Mouse (Mus musculus): Measurements from ENCODE around the gene Cib4. TPM values are rescaled to one million over a fixed set of nuclear protein-coding genes. Genes with fewer than 3 reads are reported as not detected.

Gene Cib4
- polyA plus RNA-seq, 2 experiments = 0.20 TPM; not detected in 1

DNA sequence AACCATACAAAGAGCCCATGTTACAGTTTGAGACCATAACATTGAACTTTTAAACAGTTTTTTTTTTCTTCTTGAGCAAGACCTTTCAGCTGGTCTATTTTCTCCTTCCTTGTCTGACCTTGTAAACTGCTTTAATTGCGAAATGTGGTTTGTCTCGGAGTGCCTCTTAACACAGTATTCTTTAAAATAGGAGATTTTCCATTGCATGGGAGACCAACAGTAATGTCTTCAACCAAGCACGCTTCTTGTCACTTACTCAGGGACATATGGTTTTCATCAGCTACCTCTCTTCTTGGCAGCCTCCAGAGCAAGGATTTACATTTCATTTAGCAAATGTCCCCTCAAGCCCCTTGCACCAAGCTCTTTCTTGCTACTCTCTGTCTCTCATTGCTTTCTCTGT is 10.6 kb upstream of the Cib4 start:
- peak; percentile 74 for DNase-seq (ENCODE audit: low spot score)
- no peaks in the 10 kb centered on the region for H3K27me3 ChIP-seq (ENCODE audit: control insufficient read depth, insufficient read depth, low read length)
- WGBS = 24% methylated on average over 3 of the region's 3 CpGs
- H3K4me2 ChIP-seq (replicated peaks; ENCODE audit: low read depth, low read length, severe bottlenecking) = no peak overlapping the region
- 0 out of 2 replicates have a peak, but pooled peaks cover under 1% of the 10 kb centered on the region for H3K9me3 ChIP-seq (ENCODE audit: control insufficient read depth, low read length)
- peak; percentile 57; the same call in 1 of the 2 replicates for ATAC-seq (ENCODE audit: low FRiP score, low read depth)
- H3K4me1 ChIP-seq (ENCODE audit: control insufficient read depth, insufficient read depth, low read length) = peaks cover 13% of the 10 kb centered on the region
- H3K27ac ChIP-seq (replicated peaks; ENCODE audit: low read depth, low read length) = 0 out of 2 replicates have a peak overlapping the region, but pooled peaks have one; percentile 48
- H3K4me3 ChIP-seq (replicated peaks; ENCODE audit: low read length) = no peak overlapping the region
- no peak for TF ChIP-seq POLR2A (IDR thresholded peaks at IDR 0.05; ENCODE audit: borderline replicate concordance, extremely low read depth, insufficient read depth, insufficient read length)
- no peak overlapping the region for H3K9ac ChIP-seq (ENCODE audit: low read depth, low read length, severe bottlenecking)
- H3K36me3 ChIP-seq (ENCODE audit: control insufficient read depth, insufficient read depth, low read length) = no peaks in the 10 kb centered on the region

DNA sequence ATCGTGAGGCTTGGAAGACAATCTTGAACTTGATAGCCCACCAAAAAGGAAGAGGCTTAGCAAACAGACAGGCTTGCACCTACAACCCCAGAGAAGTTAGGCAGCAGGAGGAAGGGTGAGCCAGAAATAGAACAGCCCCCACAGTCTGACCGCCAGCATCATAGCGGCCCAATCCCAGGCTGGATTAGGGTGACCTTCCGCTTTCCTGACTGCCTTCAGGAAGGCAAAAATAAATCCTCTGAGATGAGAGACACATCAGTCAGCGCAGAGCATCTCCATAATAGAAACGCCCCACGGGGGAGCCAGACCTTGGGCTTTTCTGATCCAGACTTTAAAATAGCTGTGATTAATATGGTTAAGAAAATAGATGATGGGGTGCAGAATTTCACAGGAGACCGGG is 9.3 kb upstream of the Cib4 start:
- TF ChIP-seq POLR2A (IDR thresholded peaks at IDR 0.05; ENCODE audit: borderline replicate concordance, extremely low read depth, insufficient read depth, insufficient read length) = no peak
- ATAC-seq (ENCODE audit: low FRiP score, low read depth) = no peak

DNA sequence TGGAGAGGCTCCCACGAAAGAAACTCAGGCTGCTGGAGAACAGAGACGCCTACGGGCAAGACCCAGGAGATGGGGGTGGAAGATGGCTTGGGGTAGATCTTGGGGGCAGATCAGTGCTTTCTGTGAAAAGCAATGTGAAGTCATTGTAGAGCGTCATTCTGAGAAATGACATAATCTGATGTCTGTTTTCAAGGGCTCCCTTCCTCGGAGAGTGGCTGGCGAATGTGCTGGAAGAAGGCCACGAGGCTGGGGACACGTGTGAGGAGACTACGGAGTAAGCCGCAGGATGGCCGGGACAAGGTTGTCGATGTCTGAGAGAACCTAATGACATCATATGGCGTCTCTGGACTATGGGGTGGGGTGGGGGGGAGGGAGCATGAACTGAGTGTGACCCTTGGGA is 8.3 kb upstream of the Cib4 start:
- Histone ChIP-seq H3K27ac (replicated peaks; ENCODE audit: low read depth, low read length) (no peak overlapping the region), H3K9ac (ENCODE audit: low read depth, low read length, severe bottlenecking) (no peak overlapping the region), H3K36me3 (ENCODE audit: control insufficient read depth, insufficient read depth, low read length) (no peaks in the 10 kb centered on the region), H3K9me3 (ENCODE audit: control insufficient read depth, low read length) (no peaks in the 10 kb centered on the region), H3K27me3 (ENCODE audit: control insufficient read depth, insufficient read depth, low read length) (no peaks in the 10 kb centered on the region), H3K4me1 (ENCODE audit: control insufficient read depth, insufficient read depth, low read length) (peaks cover 16% of the 10 kb centered on the region), H3K4me2 (replicated peaks; ENCODE audit: low read depth, low read length, severe bottlenecking) (no peak overlapping the region), H3K4me3 (replicated peaks; ENCODE audit: low read length) (no peak overlapping the region)
- TF ChIP-seq POLR2A (IDR thresholded peaks at IDR 0.05; ENCODE audit: borderline replicate concordance, extremely low read depth, insufficient read depth, insufficient read length) = no peak
- ATAC-seq (ENCODE audit: low FRiP score, low read depth) (no peak), DNase-seq (ENCODE audit: low spot score) (no peak)
- 86% methylated on average over 13 of the region's 13 CpGs for WGBS

More for the DNA sequence above, 9.3 kb upstream of the Cib4 start:
- DNase-seq (ENCODE audit: low spot score) = no peak
- H3K9ac ChIP-seq (ENCODE audit: low read depth, low read length, severe bottlenecking) = no peak overlapping the region
- peaks cover 16% of the 10 kb centered on the region for H3K4me1 ChIP-seq (ENCODE audit: control insufficient read depth, insufficient read depth, low read length)
- H3K4me2 ChIP-seq (replicated peaks; ENCODE audit: low read depth, low read length, severe bottlenecking) = no peak overlapping the region
- WGBS = 79% methylated on average over 8 of the region's 8 CpGs
- no peak overlapping the region for H3K4me3 ChIP-seq (replicated peaks; ENCODE audit: low read length)
- no peaks in the 10 kb centered on the region for H3K36me3 ChIP-seq (ENCODE audit: control insufficient read depth, insufficient read depth, low read length)
- H3K9me3 ChIP-seq (ENCODE audit: control insufficient read depth, low read length) = no peaks in the 10 kb centered on the region
- H3K27ac ChIP-seq (replicated peaks; ENCODE audit: low read depth, low read length) = no peak overlapping the region
- H3K27me3 ChIP-seq (ENCODE audit: control insufficient read depth, insufficient read depth, low read length) = no peaks in the 10 kb centered on the region

DNA sequence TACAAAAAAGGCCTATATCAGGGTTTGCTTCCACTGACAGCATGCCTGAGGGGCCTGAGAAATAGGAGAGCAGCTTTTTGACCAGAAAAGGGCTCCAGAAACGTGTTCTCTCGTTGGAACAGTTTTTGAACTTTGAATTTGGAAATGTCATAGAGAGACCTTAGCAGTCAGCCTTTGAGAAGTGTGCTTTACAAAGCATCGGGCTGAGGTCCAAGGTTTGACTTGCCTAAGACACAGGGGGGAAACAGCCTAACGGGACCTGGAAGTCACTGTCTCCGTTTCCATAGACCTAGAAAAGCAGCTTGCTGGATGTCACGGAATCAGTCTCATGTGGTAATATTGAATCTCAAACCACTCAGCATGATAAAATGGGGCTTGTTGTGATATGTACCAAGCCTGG is 6.4 kb upstream of the Cib4 start:
- TF ChIP-seq POLR2A (IDR thresholded peaks at IDR 0.05; ENCODE audit: borderline replicate concordance, extremely low read depth, insufficient read depth, insufficient read length) = no peak
- Histone ChIP-seq H3K9me3 (ENCODE audit: control insufficient read depth, low read length) (no peaks in the 10 kb centered on the region), H3K4me2 (replicated peaks; ENCODE audit: low read depth, low read length, severe bottlenecking) (no peak overlapping the region), H3K9ac (ENCODE audit: low read depth, low read length, severe bottlenecking) (no peak overlapping the region), H3K4me3 (replicated peaks; ENCODE audit: low read length) (no peak overlapping the region), H3K27ac (replicated peaks; ENCODE audit: low read depth, low read length) (no peak overlapping the region), H3K36me3 (ENCODE audit: control insufficient read depth, insufficient read depth, low read length) (no peaks in the 10 kb centered on the region), H3K4me1 (ENCODE audit: control insufficient read depth, insufficient read depth, low read length) (peaks cover 15% of the 10 kb centered on the region), H3K27me3 (ENCODE audit: control insufficient read depth, insufficient read depth, low read length) (no peaks in the 10 kb centered on the region)
- ATAC-seq (ENCODE audit: low FRiP score, low read depth) = no peak
- DNase-seq (ENCODE audit: low spot score) = no peak
- 85% methylated on average over 6 of the region's 6 CpGs for WGBS

DNA sequence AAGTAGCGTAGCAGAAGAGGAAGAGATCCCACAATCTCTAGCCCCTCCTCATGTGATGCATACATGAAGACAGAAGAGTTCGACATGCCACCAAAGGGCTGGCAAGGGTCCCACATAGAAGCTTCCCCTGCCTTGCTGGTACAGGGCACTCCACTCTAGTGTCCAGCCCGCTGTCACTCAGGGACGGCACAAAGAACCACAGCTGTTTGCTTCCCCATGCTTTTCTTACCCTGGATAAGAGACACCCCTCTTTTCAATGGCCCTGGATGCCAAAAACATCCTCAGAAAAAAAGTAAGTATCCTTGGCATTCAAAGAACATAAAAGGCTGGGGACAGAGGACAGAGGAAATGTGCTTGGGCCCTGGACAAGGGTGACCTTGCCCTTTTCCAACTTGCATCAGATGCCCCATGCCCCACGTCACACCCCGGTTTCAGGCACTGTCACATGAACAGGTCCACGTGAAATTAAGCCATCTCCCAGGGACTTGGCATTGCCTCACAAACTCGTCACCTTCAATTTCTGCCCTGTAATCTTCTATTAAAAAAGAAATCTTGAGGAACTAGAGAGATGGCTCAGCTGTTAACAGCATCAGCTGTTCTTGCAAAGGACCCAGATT is 5.5 kb upstream of the Cib4 start:
- Histone ChIP-seq H3K36me3 (ENCODE audit: control insufficient read depth, insufficient read depth, low read length) (no peaks in the 10 kb centered on the region), H3K4me3 (replicated peaks; ENCODE audit: low read length) (no peak overlapping the region), H3K27ac (replicated peaks; ENCODE audit: low read depth, low read length) (no peak overlapping the region), H3K27me3 (ENCODE audit: control insufficient read depth, insufficient read depth, low read length) (no peaks in the 10 kb centered on the region), H3K9ac (ENCODE audit: low read depth, low read length, severe bottlenecking) (no peak overlapping the region), H3K4me2 (replicated peaks; ENCODE audit: low read depth, low read length, severe bottlenecking) (no peak overlapping the region), H3K4me1 (ENCODE audit: control insufficient read depth, insufficient read depth, low read length) (peaks cover 6% of the 10 kb centered on the region), H3K9me3 (ENCODE audit: control insufficient read depth, low read length) (no peaks in the 10 kb centered on the region)
- no peak for TF ChIP-seq POLR2A (IDR thresholded peaks at IDR 0.05; ENCODE audit: borderline replicate concordance, extremely low read depth, insufficient read depth, insufficient read length)
- 80% methylated on average over 8 of the region's 8 CpGs for WGBS
- ATAC-seq (ENCODE audit: low FRiP score, low read depth) (no peak), DNase-seq (ENCODE audit: low spot score) (no peak)
